ENCODE assay signal across 21 mouse cellular contexts in the genomic region with DNA sequence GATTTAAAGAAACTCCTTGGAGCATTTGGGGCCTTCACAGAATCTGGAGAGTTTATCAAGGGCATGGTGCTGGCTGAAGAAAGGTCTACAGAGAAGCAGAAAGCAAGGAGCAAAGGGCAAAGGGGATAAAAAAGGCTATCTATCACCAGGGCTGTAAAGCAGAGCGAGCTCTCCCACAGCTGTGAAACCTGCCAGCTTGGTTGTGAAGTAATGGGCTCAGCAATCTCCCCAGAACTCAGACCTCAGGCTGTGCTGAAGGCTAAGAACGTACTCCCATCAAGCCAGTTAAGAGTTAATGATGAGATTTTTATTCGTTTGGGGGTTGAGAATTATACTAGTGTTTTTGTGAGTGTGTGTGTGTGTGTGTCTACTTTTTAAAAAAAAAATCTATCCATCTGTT.
"Had no signal": no experiment of that assay in that cellular context is flagged by ENCODE, and none has a peak within 500 bp of the region (broad histone marks: within the 10 kb centered on the region; RNA-seq: fewer than 3 reads in every experiment).

No protein-coding gene starts in this region.

- H3K4me3 ChIP-seq: kidney, embryonic 15.5 days; limb, embryonic 10.5 days; limb, embryonic 13.5 days; midbrain, embryonic 13.5 days; stomach, embryonic 15.5 days had no signal

- H3K27ac ChIP-seq: kidney, embryonic 15.5 days; limb, embryonic 10.5 days; limb, embryonic 13.5 days; liver, embryonic 14.5 days; macrophage; midbrain, embryonic 13.5 days; stomach, embryonic 15.5 days had no signal

- H3K27me3 ChIP-seq: kidney, embryonic 15.5 days; limb, embryonic 13.5 days; midbrain, embryonic 13.5 days; stomach, embryonic 15.5 days had no signal

- ATAC-seq: liver, postnatal 0 days; lung, postnatal 0 days; midbrain, embryonic 13.5 days had no signal

- H3K4me1 ChIP-seq: kidney, embryonic 15.5 days; limb, embryonic 10.5 days; limb, embryonic 13.5 days; midbrain, embryonic 13.5 days; stomach, embryonic 15.5 days had no signal

- H3K9ac ChIP-seq: kidney, embryonic 15.5 days; limb, embryonic 13.5 days; liver, embryonic 14.5 days; liver, postnatal 0 days; lung, embryonic 14.5 days; midbrain, embryonic 13.5 days; stomach, embryonic 15.5 days had no signal

- DNase-seq: kidney, adult 11 months; kidney, adult 8-10 months; kidney, postnatal 10 days; kidney, postnatal 36 days; layer of hippocampus, adult 9-11 months; liver; liver, postnatal 0 days; lung, embryonic 14.5 days; right cerebral cortex, adult 18-20 months; right cerebral cortex, postnatal 14 days; right cerebral cortex, postnatal 4 days; spleen, adult 18-20 months; thymus, postnatal 36 days had no signal

- H3K36me3 ChIP-seq: kidney, embryonic 15.5 days; limb, embryonic 10.5 days; limb, embryonic 13.5 days; midbrain, embryonic 13.5 days; stomach, embryonic 15.5 days had no signal

- H3K9me3 ChIP-seq: kidney, embryonic 15.5 days; limb, embryonic 10.5 days; limb, embryonic 13.5 days; stomach, embryonic 15.5 days had no signal

- H3K4me2 ChIP-seq: kidney, embryonic 15.5 days; limb, embryonic 13.5 days; lung, embryonic 14.5 days; midbrain, embryonic 13.5 days; stomach, embryonic 15.5 days had no signal
